Comparison of ENCODE assay signal across 8 mouse cellular contexts in genomic region chr8:126699389-126699775, GRCm38 (mm10).
DNase-seq lines count a peak whose midpoint lies in the region; ATAC-seq lines count a peak whose summit lies in the region.

No protein-coding gene starts in this region.

- no peaks in the 10 kb centered on the region for H3K9me3 ChIP-seq in hindbrain, embryonic 10.5 days
- no peaks in the 10 kb centered on the region for H3K9me3 ChIP-seq in midbrain, embryonic 13.5 days

- peak; percentile 49 for DNase-seq in embryo, embryonic 10 days (ENCODE audit: low spot score)
- no peak for DNase-seq in embryo, embryonic 10.5 days (ENCODE audit: low spot score)
- peak; percentile 51 for DNase-seq in CD4-positive, CD25-positive, alpha-beta regulatory T cell, adult 2 months (ENCODE audit: low read depth, low spot score)
- peak; percentile 21 for DNase-seq in hindbrain, embryonic 10.5 days (ENCODE audit: low spot score)
- no peak for DNase-seq in cerebellum, adult 8-10 months
- DNase-seq in urinary bladder, postnatal 25 days (ENCODE audit: low spot score), result no peak
- no peak for DNase-seq in ovary, adult 18-20 months (ENCODE audit: low spot score)

- no peak for ATAC-seq in midbrain, embryonic 13.5 days

- no peak overlapping the region for H3K4me3 ChIP-seq in hindbrain, embryonic 10.5 days
- no peak overlapping the region for H3K4me3 ChIP-seq in midbrain, embryonic 13.5 days (replicated peaks)

- WGBS in hindbrain, embryonic 10.5 days, result 25% methylated on average over 6 of the region's 6 CpGs
- WGBS in midbrain, embryonic 13.5 days, result 6% methylated on average over 6 of the region's 6 CpGs

- peaks cover 40% of the 10 kb centered on the region for H3K4me1 ChIP-seq in hindbrain, embryonic 10.5 days (replicated peaks)
- H3K4me1 ChIP-seq in midbrain, embryonic 13.5 days (replicated peaks), result peaks cover 15% of the 10 kb centered on the region

- peak overlapping the region; percentile 90 for H3K27ac ChIP-seq in hindbrain, embryonic 10.5 days
- H3K27ac ChIP-seq in midbrain, embryonic 13.5 days, result peak overlapping the region; percentile 80

- no peaks in the 10 kb centered on the region for H3K36me3 ChIP-seq in hindbrain, embryonic 10.5 days
- H3K36me3 ChIP-seq in midbrain, embryonic 13.5 days, result no peaks in the 10 kb centered on the region

- no peaks in the 10 kb centered on the region for H3K27me3 ChIP-seq in hindbrain, embryonic 10.5 days (ENCODE audit: insufficient read depth, poor library complexity, severe bottlenecking)
- H3K27me3 ChIP-seq in midbrain, embryonic 13.5 days, result no peaks in the 10 kb centered on the region

- no peak overlapping the region for H3K9ac ChIP-seq in midbrain, embryonic 13.5 days (replicated peaks)

- H3K4me2 ChIP-seq in midbrain, embryonic 13.5 days (replicated peaks), result no peak overlapping the region

Comparison
In these comparisons a context has a peak if more than half of its experiments do, and no peak if none do; other contexts are left out.
1. DNase-seq: peak in embryo, embryonic 10 days (single experiment), CD4-positive, CD25-positive, alpha-beta regulatory T cell, adult 2 months (single experiment) and hindbrain, embryonic 10.5 days (single experiment); none in embryo, embryonic 10.5 days (single experiment), cerebellum, adult 8-10 months (single experiment), urinary bladder, postnatal 25 days (single experiment) and ovary, adult 18-20 months (single experiment).